Mouse (Mus musculus): ENCODE results near the gene Prkaca. TPM values are rescaled to one million over a fixed set of nuclear protein-coding genes. Genes with fewer than 3 reads are reported as not detected.

The Prkaca gene
- polyA plus RNA-seq, 1 experiment from 2014 or later = 201 TPM

- no peaks in the 10 kb centered on the region for H3K9me3 ChIP-seq (replicated peaks)
- no peak overlapping the region for H3K4me3 ChIP-seq
- H3K27ac ChIP-seq = no peak overlapping the region
- H3K36me3 ChIP-seq = no peaks in the 10 kb centered on the region
- peaks cover 13% of the 10 kb centered on the region for H3K4me1 ChIP-seq
- ATAC-seq (ENCODE audit: low FRiP score) = no peak
- no peak overlapping the region for H3K4me2 ChIP-seq (replicated peaks)
- H3K27me3 ChIP-seq = peaks cover 75% of the 10 kb centered on the region
- 74% methylated on average over 1 of the region's 1 CpGs for WGBS
- H3K9ac ChIP-seq = no peak overlapping the region
These were observed 50.8 kb downstream of the Prkaca start for GRCm38 (mm10) chr8:84023631-84024030.

DNA sequence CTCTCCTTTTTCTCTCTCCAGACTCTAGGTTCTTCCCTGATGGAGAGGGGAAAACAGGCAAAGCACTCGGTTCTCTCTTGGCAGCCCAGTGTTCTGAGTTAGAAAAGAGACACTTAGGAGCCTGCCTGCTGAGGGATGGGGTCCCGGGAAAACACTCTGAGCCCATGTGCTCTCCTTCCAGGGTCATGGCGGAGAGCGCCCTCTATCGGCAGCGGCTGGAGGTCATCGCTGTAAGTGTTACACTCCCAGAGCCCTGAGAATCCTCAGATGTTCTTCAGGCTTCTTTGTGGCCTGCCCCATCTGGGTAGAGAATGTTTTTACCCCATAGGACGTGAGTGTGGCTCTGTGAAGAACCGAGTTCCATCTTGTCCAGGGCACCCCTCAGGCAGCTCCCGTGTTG, 51.4 kb downstream of the Prkaca start:
- WGBS = 15% methylated on average over 10 of the region's 10 CpGs
- no peak for ATAC-seq (ENCODE audit: low FRiP score)

DNA sequence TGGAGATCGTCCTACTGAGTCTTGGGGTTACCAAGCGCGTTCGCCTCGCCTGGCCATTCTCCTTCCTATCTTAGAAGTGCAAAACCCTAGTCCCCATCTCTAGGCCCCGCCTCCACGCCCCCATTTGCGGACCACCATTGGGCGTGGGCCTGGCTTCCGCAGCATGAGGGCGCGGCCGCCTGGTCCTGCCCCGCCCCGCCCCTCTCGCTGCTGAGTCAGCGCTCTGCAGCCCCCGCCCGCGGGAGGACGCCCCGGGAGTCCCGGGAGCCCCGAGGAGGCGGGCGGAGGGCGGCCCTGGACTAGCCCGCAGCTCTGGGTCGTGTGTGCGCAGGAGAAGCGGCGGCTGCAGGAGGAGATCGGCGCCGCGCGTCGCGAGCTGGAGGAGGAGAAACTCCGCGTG, 53.1 kb downstream of the Prkaca start:
- H3K4me2 ChIP-seq (replicated peaks) = peak overlapping the region; percentile 85
- H3K9me3 ChIP-seq (replicated peaks) = no peaks in the 10 kb centered on the region
- ATAC-seq (ENCODE audit: low FRiP score) = peak; percentile 82
- H3K27me3 ChIP-seq = peaks cover 68% of the 10 kb centered on the region
- peak overlapping the region; percentile 60 for H3K9ac ChIP-seq
- H3K4me1 ChIP-seq = peaks cover 13% of the 10 kb centered on the region
- H3K36me3 ChIP-seq = no peaks in the 10 kb centered on the region
- H3K4me3 ChIP-seq = peak overlapping the region; percentile 45
- H3K27ac ChIP-seq = no peak overlapping the region
- WGBS = under 1% methylated on average over 40 of the region's 41 CpGs

More for the DNA sequence above, 51.4 kb downstream of the Prkaca start:
- Histone ChIP-seq H3K36me3 (no peaks in the 10 kb centered on the region), H3K9me3 (replicated peaks) (no peaks in the 10 kb centered on the region), H3K9ac (no peak overlapping the region), H3K4me2 (replicated peaks) (no peak overlapping the region), H3K4me3 (no peak overlapping the region), H3K27ac (no peak overlapping the region), H3K4me1 (peaks cover 13% of the 10 kb centered on the region), H3K27me3 (peaks cover 75% of the 10 kb centered on the region)

- no peak overlapping the region for H3K9ac ChIP-seq
- no peaks in the 10 kb centered on the region for H3K9me3 ChIP-seq (replicated peaks)
- no peak for ATAC-seq (ENCODE audit: low FRiP score)
- peaks cover 52% of the 10 kb centered on the region for H3K27me3 ChIP-seq
- H3K36me3 ChIP-seq = no peaks in the 10 kb centered on the region
- H3K27ac ChIP-seq = no peak overlapping the region
- H3K4me2 ChIP-seq (replicated peaks) = no peak overlapping the region
- H3K4me1 ChIP-seq = peaks cover 9% of the 10 kb centered on the region
- H3K4me3 ChIP-seq = no peak overlapping the region
- 12% methylated on average over 10 of the region's 10 CpGs for WGBS
These were observed 54.7 kb downstream of the Prkaca start for GRCm38 (mm10) chr8:84027449-84027848.

DNA sequence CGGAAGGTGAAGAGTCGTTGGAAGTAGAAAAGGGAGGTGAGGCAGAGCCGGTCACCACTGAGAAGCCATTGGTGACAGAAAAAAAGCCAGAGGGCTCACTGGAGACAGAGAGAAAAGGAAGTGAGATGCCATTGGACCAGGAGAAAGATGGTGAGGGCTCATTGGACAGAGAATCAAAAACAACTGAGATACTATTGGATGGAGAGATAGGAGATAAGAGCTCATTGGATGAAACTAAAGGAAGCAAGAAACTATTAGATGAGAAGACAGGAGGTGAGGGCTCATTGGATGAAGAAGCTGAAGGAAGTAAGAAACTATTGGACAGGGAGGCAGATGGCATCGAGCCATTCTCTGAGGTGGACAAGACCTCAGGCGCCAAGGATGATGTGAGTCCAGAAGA, 56.5 kb downstream of the Prkaca start:
- ATAC-seq (ENCODE audit: low FRiP score) = no peak
- no peak overlapping the region for H3K27ac ChIP-seq
- H3K4me3 ChIP-seq = no peak overlapping the region
- peaks cover 9% of the 10 kb centered on the region for H3K4me1 ChIP-seq
- H3K9ac ChIP-seq = no peak overlapping the region
- peaks cover 44% of the 10 kb centered on the region for H3K27me3 ChIP-seq
- H3K4me2 ChIP-seq (replicated peaks) = no peak overlapping the region
- 89% methylated on average over 5 of the region's 5 CpGs for WGBS
- H3K9me3 ChIP-seq (replicated peaks) = no peaks in the 10 kb centered on the region
- H3K36me3 ChIP-seq = no peaks in the 10 kb centered on the region

- Histone ChIP-seq H3K9ac (no peak overlapping the region), H3K27me3 (peaks cover 23% of the 10 kb centered on the region), H3K4me1 (no peaks in the 10 kb centered on the region; the same call in 1 of the 2 replicates), H3K4me3 (no peak overlapping the region), H3K36me3 (no peaks in the 10 kb centered on the region), H3K9me3 (replicated peaks) (no peaks in the 10 kb centered on the region), H3K27ac (no peak overlapping the region), H3K4me2 (replicated peaks) (no peak overlapping the region)
- WGBS = 76% methylated on average over 4 of the region's 4 CpGs
- no peak for ATAC-seq (ENCODE audit: low FRiP score)
These were observed 60.0 kb downstream of the Prkaca start for GRCm38 (mm10) chr8:84032777-84033176.

GRCm38 (mm10) chr8:84038015-84038414, 65.2 kb downstream of the Prkaca start:
- Histone ChIP-seq H3K27ac (no peak overlapping the region), H3K4me3 (no peak overlapping the region), H3K4me1 (peaks cover 9% of the 10 kb centered on the region), H3K4me2 (replicated peaks) (no peak overlapping the region), H3K9me3 (replicated peaks) (no peaks in the 10 kb centered on the region), H3K36me3 (no peaks in the 10 kb centered on the region), H3K27me3 (peaks cover 58% of the 10 kb centered on the region), H3K9ac (no peak overlapping the region)
- 76% methylated on average over 5 of the region's 5 CpGs for WGBS
- ATAC-seq (ENCODE audit: low FRiP score) = no peak

DNA sequence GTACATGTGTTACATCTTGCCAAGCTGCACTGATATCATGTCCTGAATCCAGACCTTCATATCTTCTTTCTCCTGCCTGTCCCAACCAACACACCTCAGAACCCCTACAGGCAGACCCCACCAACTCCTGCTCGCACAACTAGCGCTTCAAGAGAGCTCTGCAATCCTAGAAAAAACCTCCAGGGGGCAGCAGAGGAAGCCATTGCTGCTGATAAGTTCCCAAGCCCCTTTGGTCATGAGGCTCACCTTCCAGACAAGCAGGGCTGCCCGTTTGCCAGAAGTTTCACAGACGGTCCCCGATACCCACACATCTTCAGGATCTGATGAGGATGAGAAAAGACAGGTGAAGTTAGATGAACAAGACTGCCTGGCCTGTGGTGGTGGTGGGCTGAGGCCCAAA, 66.3 kb downstream of the Prkaca start:
- H3K4me1 ChIP-seq = peaks cover 9% of the 10 kb centered on the region
- H3K9me3 ChIP-seq (replicated peaks) = no peaks in the 10 kb centered on the region
- no peak overlapping the region for H3K4me2 ChIP-seq (replicated peaks)
- peaks cover 66% of the 10 kb centered on the region for H3K27me3 ChIP-seq
- WGBS = 8% methylated on average over 5 of the region's 5 CpGs
- no peak for ATAC-seq (ENCODE audit: low FRiP score)
- H3K9ac ChIP-seq = no peak overlapping the region
- no peak overlapping the region for H3K4me3 ChIP-seq
- no peak overlapping the region for H3K27ac ChIP-seq
- H3K36me3 ChIP-seq = no peaks in the 10 kb centered on the region

DNA sequence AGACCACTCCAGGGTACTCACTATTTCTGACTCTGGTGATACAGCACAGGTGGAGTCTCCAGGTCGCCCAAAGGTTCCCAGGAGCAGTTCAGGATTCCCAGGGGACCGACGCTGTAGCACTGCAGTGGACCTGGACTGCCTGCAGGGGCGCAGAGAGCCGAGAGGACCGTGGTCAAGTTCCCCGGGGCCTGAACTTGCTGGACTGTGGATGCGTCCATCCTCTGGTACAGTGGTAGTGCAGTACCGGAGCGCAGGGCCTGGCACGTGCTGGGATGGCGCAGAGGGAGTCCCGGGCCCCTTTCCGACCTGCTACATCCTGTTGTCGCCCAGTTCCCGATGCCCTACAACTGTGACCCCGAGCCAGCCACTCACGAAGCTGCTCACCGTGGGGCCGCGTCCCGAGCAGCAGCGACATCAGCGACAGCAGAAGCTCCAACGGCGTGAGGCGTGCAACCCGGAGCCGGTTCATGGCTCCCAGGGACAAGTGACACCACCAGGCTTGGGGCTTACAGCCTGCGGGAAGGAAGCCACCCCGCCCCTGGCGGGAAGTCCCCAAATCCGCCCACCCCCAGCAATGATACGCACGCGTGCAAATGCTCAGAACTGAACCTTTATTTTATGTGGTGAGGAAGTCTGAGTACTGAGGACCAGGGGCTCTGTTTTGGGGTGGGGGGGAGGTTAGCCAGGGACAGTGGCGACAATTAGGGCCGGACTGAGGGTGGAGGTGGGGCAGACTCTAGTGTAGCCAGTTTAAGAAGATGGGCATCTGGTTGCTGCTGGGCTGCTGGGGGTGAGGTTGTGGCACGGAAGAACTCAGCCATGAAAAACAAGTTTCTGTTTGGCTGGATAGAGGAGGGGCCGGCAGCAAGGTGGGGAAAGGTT, 69.5 kb downstream of the Prkaca start, which contains the start of gene Il27ra:
Gene Il27ra, minus strand, starts transcription at position 524 of the 882 bp plus-strand sequence.
- Histone ChIP-seq H3K4me3 (peak within 1 kb of the TSS; percentile 30), H3K9me3 (replicated peaks) (no peaks in the 10 kb centered on the region), H3K27ac (no peak within 1 kb of the TSS), H3K4me1 (peaks cover 17% of the 10 kb centered on the region), H3K27me3 (peaks cover 81% of the 10 kb centered on the region), H3K9ac (peak within 1 kb of the TSS; percentile 33; the same call in 1 of the 2 replicates), H3K36me3 (no peaks in the 10 kb centered on the region), H3K4me2 (replicated peaks) (peak within 1 kb of the TSS; percentile 55)
- ATAC-seq (ENCODE audit: low FRiP score) = peak; percentile 60
- WGBS = 4% methylated on average over 40 of the region's 40 CpGs

DNA sequence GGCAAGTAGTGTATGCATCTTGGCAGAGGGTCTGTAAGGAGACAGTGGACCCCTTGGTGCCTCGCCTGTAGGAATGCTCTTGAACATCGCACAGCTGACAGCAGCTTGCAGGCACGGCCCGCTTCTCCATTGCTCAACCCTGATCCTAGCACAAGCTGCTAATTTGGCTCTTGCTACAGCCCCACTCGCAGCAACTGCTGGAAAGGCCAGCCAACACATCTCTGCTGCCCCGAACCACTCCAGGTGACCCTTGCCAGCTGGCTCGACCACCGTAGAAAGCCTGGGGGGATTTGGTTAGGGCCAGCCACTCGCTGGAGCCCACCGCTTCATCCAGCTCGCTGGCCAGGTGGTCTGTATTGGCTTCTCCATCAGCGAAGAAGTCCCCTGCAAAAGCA, 70.2 kb downstream of the Prkaca start:
- Histone ChIP-seq H3K9ac (no peak overlapping the region), H3K4me1 (peaks cover 17% of the 10 kb centered on the region), H3K4me2 (replicated peaks) (peak overlapping the region; percentile 55; the same call in 1 of the 2 replicates), H3K4me3 (no peak overlapping the region), H3K27ac (no peak overlapping the region), H3K9me3 (replicated peaks) (no peaks in the 10 kb centered on the region), H3K27me3 (peaks cover 79% of the 10 kb centered on the region), H3K36me3 (no peaks in the 10 kb centered on the region)
- WGBS = 38% methylated on average over 12 of the region's 12 CpGs
- no peak for ATAC-seq (ENCODE audit: low FRiP score)

GRCm38 (mm10) chr8:84044103-84044502, 71.3 kb downstream of the Prkaca start:
- Histone ChIP-seq H3K9ac (no peak overlapping the region), H3K27ac (no peak overlapping the region), H3K4me2 (replicated peaks) (no peak overlapping the region), H3K36me3 (no peaks in the 10 kb centered on the region), H3K4me1 (peaks cover 17% of the 10 kb centered on the region), H3K27me3 (peaks cover 70% of the 10 kb centered on the region), H3K4me3 (no peak overlapping the region), H3K9me3 (replicated peaks) (no peaks in the 10 kb centered on the region)
- ATAC-seq (ENCODE audit: low FRiP score) = no peak
- WGBS = 6% methylated on average over 7 of the region's 7 CpGs

GRCm38 (mm10) chr8:84044900-84045299, 72.1 kb downstream of the Prkaca start, which contains the start of gene Rln3:
Rln3 (minus strand) TSS chr8:84045000.
- 14% methylated on average over 9 of the region's 9 CpGs for WGBS
- peaks cover 64% of the 10 kb centered on the region for H3K27me3 ChIP-seq
- ATAC-seq (ENCODE audit: low FRiP score) = no peak
- H3K4me2 ChIP-seq (replicated peaks) = peak within 1 kb of the TSS; percentile 29; the same call in 1 of the 2 replicates
- no peak within 1 kb of the TSS for H3K4me3 ChIP-seq
- H3K9me3 ChIP-seq (replicated peaks) = no peaks in the 10 kb centered on the region
- H3K4me1 ChIP-seq = peaks cover 17% of the 10 kb centered on the region
- H3K36me3 ChIP-seq = no peaks in the 10 kb centered on the region
- H3K27ac ChIP-seq = no peak within 1 kb of the TSS
- no peak within 1 kb of the TSS for H3K9ac ChIP-seq
